Mouse (Mus musculus) myocyte (in vitro differentiated cells): ENCODE data around the gene Wwox. TPM values are rescaled to one million over a fixed set of nuclear protein-coding genes. Genes with fewer than 3 reads are reported as not detected.

Experiments
- H3K27me3 ChIP-seq: one replicate; pipeline ENCODE4 v1.6.1; 2011; ENCODE audit not compliant: control insufficient read depth, insufficient read depth, insufficient read length
- H3K36me3 ChIP-seq: one replicate; pipeline ENCODE4 v1.6.1; 2011; ENCODE audit not compliant: control insufficient read depth, insufficient read depth
- H3K4me2 ChIP-seq: one replicate; pipeline ENCODE4 v1.6.1; 2011; ENCODE audit warnings: low read depth, control low read depth
- H3K4me3 ChIP-seq: one replicate; pipeline ENCODE4 v1.5.1; 2011; ENCODE audit warnings: mild to moderate bottlenecking, control low read depth, moderate library complexity
- H3K79me2 ChIP-seq: one replicate; pipeline ENCODE4 v1.6.1; 2011; ENCODE audit not compliant: control insufficient read depth, insufficient read depth
- H3ac ChIP-seq: one replicate; pipeline ENCODE4 v1.6.1; 2011; ENCODE audit not compliant: control insufficient read depth, insufficient read length
- CEBPB ChIP-seq: IDR thresholded peaks from 2 replicates; pipeline ENCODE4 v1.6.1; 2011; ENCODE audit warnings: mild to moderate bottlenecking, moderate library complexity; ENCODE audit not compliant: poor library complexity, insufficient read depth, severe bottlenecking
- E2F4 ChIP-seq: IDR thresholded peaks from one replicate; pipeline ENCODE4 v1.6.1; 2011; ENCODE audit warnings: mild to moderate bottlenecking, control low read depth, moderate library complexity; ENCODE audit not compliant: insufficient read depth
- MAX ChIP-seq: IDR thresholded peaks from one replicate; pipeline ENCODE4 v1.6.1; 2011; ENCODE audit warnings: low read depth, mild to moderate bottlenecking, control low read depth
- MYOD1 ChIP-seq, 3 experiments: IDR thresholded peaks; one replicate each; pipeline ENCODE4 v1.6.1; 2011; ENCODE audit warnings: control low read depth in 2 of 3, low read depth in 2 of 3, mild to moderate bottlenecking in 2 of 3, moderate library complexity in 1 of 3; ENCODE audit not compliant: insufficient read length in 2 of 3, control insufficient read depth in 1 of 3
- MYOG ChIP-seq, 3 experiments: IDR thresholded peaks; one replicate each; pipeline ENCODE4 v1.6.1; 2011; ENCODE audit warnings: control low read depth in 2 of 3, low read depth in 2 of 3, mild to moderate bottlenecking in 2 of 3; ENCODE audit not compliant: insufficient read length in 2 of 3, control insufficient read depth in 1 of 3, insufficient read depth in 1 of 3
- POLR2A ChIP-seq: IDR thresholded peaks from one replicate; pipeline ENCODE4 v1.6.1; 2011; ENCODE audit warnings: low read depth, mild to moderate bottlenecking, control low read depth, moderate library complexity; ENCODE audit not compliant: insufficient read length
- POLR2AphosphoS2 ChIP-seq: IDR thresholded peaks from one replicate; pipeline ENCODE4 v1.6.1; 2011; ENCODE audit warnings: low read depth, control low read depth; ENCODE audit not compliant: insufficient read length
- REST ChIP-seq: IDR thresholded peaks from one replicate; pipeline ENCODE4 v1.6.1; 2011; ENCODE audit warnings: mild to moderate bottlenecking, control low read depth, moderate library complexity; ENCODE audit not compliant: insufficient read depth, insufficient read length
- SRF ChIP-seq: IDR thresholded peaks from one replicate; pipeline ENCODE4 v1.6.1; 2011; ENCODE audit warnings: low read depth; ENCODE audit not compliant: control insufficient read depth, insufficient read length
- TCF12 ChIP-seq: IDR thresholded peaks from one replicate; pipeline ENCODE4 v1.6.1; 2011; ENCODE audit warnings: mild to moderate bottlenecking, control low read depth; ENCODE audit not compliant: poor library complexity, insufficient read depth, severe bottlenecking
- TCF3 ChIP-seq: IDR thresholded peaks from one replicate; pipeline ENCODE4 v1.6.1; 2011; ENCODE audit warnings: low read depth, control low read depth; ENCODE audit not compliant: insufficient read length
- USF1 ChIP-seq: IDR thresholded peaks from one replicate; pipeline ENCODE4 v1.6.1; 2011; ENCODE audit warnings: low read depth, mild to moderate bottlenecking, control low read depth, moderate library complexity
- polyA plus RNA-seq: library from polyadenylated mRNA; unstranded; fragments of >200 nt; fragmentation: generic; extraction: Trizol; gene quantifications from one replicate; pipeline ENCODE4 v1.2.1, GENCODE M21; 2012; ENCODE audit warnings: missing spikeins

Wwox gene
- polyA plus RNA-seq, 1 experiment = 8.6 TPM

DNA sequence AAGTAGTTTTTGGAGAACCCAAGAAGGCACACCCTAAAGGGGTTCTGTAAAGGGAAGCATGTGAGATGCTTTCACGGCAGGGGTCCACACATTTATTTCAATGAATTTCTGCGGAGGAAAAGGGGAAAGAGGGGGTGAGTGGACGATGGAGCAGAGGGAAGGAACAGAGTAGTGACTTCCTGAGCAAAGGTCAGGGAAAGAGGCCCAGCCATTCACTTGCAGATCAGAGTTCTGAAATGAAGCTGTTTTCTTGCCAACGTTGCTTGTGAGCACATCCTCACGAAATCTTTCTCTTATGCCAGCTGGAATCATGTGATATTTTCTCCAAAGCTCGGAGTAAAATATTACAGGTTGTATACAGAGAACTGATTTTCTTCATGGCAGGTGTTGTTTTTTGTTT is 164.1 kb downstream of the Wwox start:
- H3K4me3 ChIP-seq = no peak overlapping the region
- no peaks in the 10 kb centered on the region for H3K79me2 ChIP-seq
- H3K4me2 ChIP-seq = peak overlapping the region; percentile 7
- no peaks in the 10 kb centered on the region for H3K36me3 ChIP-seq
- TF ChIP-seq MYOG (IDR thresholded peaks at IDR 0.05; ENCODE audit: control insufficient read depth in 1 of 3, insufficient read depth in 1 of 3, insufficient read length in 2 of 3, low read depth in 2 of 3) (no peak), POLR2AphosphoS2 (no peak), MAX (no peak), TCF12 (no peak)
- no peaks in the 10 kb centered on the region for H3K27me3 ChIP-seq
- no peak overlapping the region for H3ac ChIP-seq

DNA sequence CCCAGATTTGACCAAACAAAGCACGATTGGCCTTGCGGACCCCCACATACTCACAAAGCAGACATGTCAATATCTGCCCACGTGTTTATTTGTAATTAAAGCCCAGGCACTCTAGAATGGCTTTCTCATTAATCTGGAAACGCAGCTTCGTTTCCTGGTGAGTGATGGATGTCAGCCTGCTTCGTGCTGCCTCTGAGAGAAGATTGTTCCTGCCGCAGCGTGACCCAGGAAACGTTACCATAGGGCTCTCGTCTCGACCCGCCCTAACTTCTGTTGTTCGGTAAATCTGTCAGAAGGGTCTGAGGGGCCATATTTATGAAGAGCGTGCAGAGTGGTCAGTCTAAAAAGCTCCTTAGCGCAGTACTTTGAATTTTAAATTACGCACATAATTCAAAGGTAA is 164.9 kb downstream of the Wwox start:
- no peaks in the 10 kb centered on the region for H3K27me3 ChIP-seq
- no peak overlapping the region for H3ac ChIP-seq
- no peaks in the 10 kb centered on the region for H3K36me3 ChIP-seq
- H3K4me2 ChIP-seq = peak overlapping the region; percentile 7
- H3K4me3 ChIP-seq = no peak overlapping the region
- TF ChIP-seq MYOD1 (IDR thresholded peaks at IDR 0.05; ENCODE audit: control insufficient read depth in 1 of 3, insufficient read length in 2 of 3, low read depth in 2 of 3) = no peak
- TF ChIP-seq POLR2A = no peak
- no peak for TF ChIP-seq USF1
- no peaks in the 10 kb centered on the region for H3K79me2 ChIP-seq

DNA sequence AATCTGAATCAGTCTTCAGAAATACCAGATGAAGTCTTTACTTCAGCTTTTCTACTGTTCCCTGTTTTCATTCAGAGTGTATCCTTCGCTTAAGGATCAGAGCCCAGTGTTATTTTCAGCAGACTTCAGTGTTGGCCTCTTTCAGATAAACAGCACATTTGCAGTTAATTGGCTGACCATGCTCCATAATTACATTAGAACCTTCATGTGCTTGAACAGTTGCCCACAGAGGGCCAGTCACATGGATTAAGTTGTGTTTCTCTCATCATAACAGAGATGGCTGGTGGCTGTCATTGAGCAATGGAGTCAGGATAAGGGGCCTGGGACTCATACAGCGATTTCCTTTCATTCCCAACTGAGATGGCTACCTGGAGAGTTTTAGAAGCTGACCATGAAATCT is 166.2 kb downstream of the Wwox start:
- Histone ChIP-seq H3K79me2 (no peaks in the 10 kb centered on the region), H3K36me3 (no peaks in the 10 kb centered on the region), H3K4me2 (no peak overlapping the region), H3ac (no peak overlapping the region), H3K27me3 (no peaks in the 10 kb centered on the region), H3K4me3 (no peak overlapping the region)
- no peak for TF ChIP-seq MYOD1 (IDR thresholded peaks at IDR 0.05; ENCODE audit: control insufficient read depth in 1 of 3, insufficient read length in 2 of 3, low read depth in 2 of 3)
- TF ChIP-seq POLR2A = no peak
- no peak for TF ChIP-seq USF1
- TF ChIP-seq E2F4 = no peak
- no peak for TF ChIP-seq SRF
- no peak for TF ChIP-seq CEBPB
- TF ChIP-seq MAX = no peak
- TF ChIP-seq TCF12 = no peak
- TF ChIP-seq TCF3 = no peak
- no peak for TF ChIP-seq MYOG (IDR thresholded peaks at IDR 0.05; ENCODE audit: control insufficient read depth in 1 of 3, insufficient read depth in 1 of 3, insufficient read length in 2 of 3, low read depth in 2 of 3)
- no peak for TF ChIP-seq REST
- no peak for TF ChIP-seq POLR2AphosphoS2

DNA sequence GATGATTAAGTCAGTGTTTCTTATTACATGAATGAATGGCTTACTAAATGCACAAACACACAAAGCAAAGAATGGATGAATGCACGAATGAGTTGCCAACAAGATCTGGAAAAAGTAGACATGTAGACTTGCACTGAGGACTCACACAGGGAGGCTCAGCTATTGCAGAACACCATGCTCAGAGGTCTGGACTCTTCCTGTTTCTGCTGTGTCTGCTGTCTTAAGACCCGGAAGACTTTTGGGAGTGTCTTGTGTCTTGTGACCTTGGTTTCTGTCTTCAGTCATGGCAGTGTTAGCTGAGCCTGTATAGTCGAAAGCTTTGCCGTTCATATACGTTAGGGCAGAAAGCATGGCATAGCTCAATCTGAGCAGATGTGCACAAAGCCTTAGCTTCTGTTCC is 169.9 kb downstream of the Wwox start:
- Histone ChIP-seq H3K4me3 (no peak overlapping the region), H3K4me2 (no peak overlapping the region), H3ac (no peak overlapping the region), H3K79me2 (no peaks in the 10 kb centered on the region), H3K27me3 (no peaks in the 10 kb centered on the region), H3K36me3 (no peaks in the 10 kb centered on the region)
- no peak for TF ChIP-seq TCF12
- no peak for TF ChIP-seq CEBPB
- no peak for TF ChIP-seq POLR2AphosphoS2
- no peak for TF ChIP-seq E2F4
- TF ChIP-seq MYOD1 (IDR thresholded peaks at IDR 0.05; ENCODE audit: control insufficient read depth in 1 of 3, insufficient read length in 2 of 3, low read depth in 2 of 3) = no peak
- TF ChIP-seq SRF = no peak
- TF ChIP-seq USF1 = no peak
- no peak for TF ChIP-seq REST
- no peak for TF ChIP-seq TCF3
- no peak for TF ChIP-seq MYOG (IDR thresholded peaks at IDR 0.05; ENCODE audit: control insufficient read depth in 1 of 3, insufficient read depth in 1 of 3, insufficient read length in 2 of 3, low read depth in 2 of 3)
- no peak for TF ChIP-seq POLR2A
- TF ChIP-seq MAX = no peak

DNA sequence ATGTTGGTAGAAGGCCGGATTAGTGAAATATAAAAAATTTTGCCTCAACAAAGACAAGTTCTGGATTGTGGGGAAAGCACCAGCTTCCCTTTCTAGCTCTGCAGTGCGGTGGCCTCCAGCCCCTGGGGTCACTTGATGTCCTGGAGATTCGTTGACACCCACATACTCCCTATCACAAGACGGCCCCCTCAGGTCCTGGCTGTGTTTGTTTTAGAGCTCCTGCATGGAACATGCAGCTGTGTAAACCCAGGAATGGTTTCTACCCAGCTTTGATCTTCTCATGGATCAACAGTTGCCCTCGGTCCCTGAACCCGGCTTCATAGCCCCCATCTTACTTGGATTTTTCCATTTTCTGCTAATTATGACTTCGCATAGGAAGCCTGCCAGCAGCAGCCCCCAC is 171.6 kb downstream of the Wwox start:
- Histone ChIP-seq H3ac (no peak overlapping the region), H3K36me3 (no peaks in the 10 kb centered on the region), H3K4me3 (no peak overlapping the region), H3K4me2 (no peak overlapping the region), H3K27me3 (no peaks in the 10 kb centered on the region), H3K79me2 (no peaks in the 10 kb centered on the region)
- TF ChIP-seq MAX = no peak
- TF ChIP-seq TCF12 = no peak
- no peak for TF ChIP-seq MYOD1 (IDR thresholded peaks at IDR 0.05; ENCODE audit: control insufficient read depth in 1 of 3, insufficient read length in 2 of 3, low read depth in 2 of 3)
- TF ChIP-seq CEBPB = no peak
- no peak for TF ChIP-seq TCF3
- no peak for TF ChIP-seq MYOG (IDR thresholded peaks at IDR 0.05; ENCODE audit: control insufficient read depth in 1 of 3, insufficient read depth in 1 of 3, insufficient read length in 2 of 3, low read depth in 2 of 3)
- no peak for TF ChIP-seq POLR2A
- no peak for TF ChIP-seq USF1
- TF ChIP-seq POLR2AphosphoS2 = no peak
- no peak for TF ChIP-seq REST
- TF ChIP-seq SRF = no peak
- TF ChIP-seq E2F4 = no peak
